Mouse (Mus musculus) limb, embryonic 12.5 days (tissue): ENCODE measurements around the gene Hoxb6. TPM values are rescaled to one million over a fixed set of nuclear protein-coding genes. Genes with fewer than 3 reads are reported as not detected.

Source experiments
- ATAC-seq: fragments of 200-750 bp; cut with Nextera tagmentation; 2 replicates; pipeline ENCODE4 v1.8.0; 2017; ENCODE audit warnings: low read depth, moderate TSS enrichment; ENCODE audit not compliant: insufficient number of reproducible peaks, insufficient read depth, low FRiP score, low TSS enrichment
- H3K27ac ChIP-seq: fragments of 300-500 bp; sonication (generic); 2 replicates; pipeline ENCODE4 v1.5.1; 2016; ENCODE audit warnings: mild to moderate bottlenecking, moderate library complexity
- H3K27me3 ChIP-seq: fragments of 300-500 bp; sonication (generic); 2 replicates; pipeline ENCODE4 v1.6.1; 2016; ENCODE audit warnings: mild to moderate bottlenecking, moderate library complexity
- H3K36me3 ChIP-seq: fragments of 300-500 bp; sonication (generic); 2 replicates; pipeline ENCODE4 v1.6.1; 2016; ENCODE audit warnings: mild to moderate bottlenecking, moderate library complexity
- H3K4me1 ChIP-seq: fragments of 300-500 bp; sonication (generic); replicated peaks from 2 replicates; pipeline ENCODE4 v1.6.1; 2016
- H3K4me2 ChIP-seq: fragments of 300-500 bp; sonication (generic); 2 replicates; pipeline ENCODE4 v1.6.1; 2016; ENCODE audit warnings: mild to moderate bottlenecking, moderate library complexity
- H3K4me3 ChIP-seq: fragments of 300-500 bp; sonication (generic); replicated peaks from 2 replicates; pipeline ENCODE4 v1.5.1; 2016; ENCODE audit warnings: mild to moderate bottlenecking
- H3K9ac ChIP-seq: fragments of 300-500 bp; sonication (generic); replicated peaks from 2 replicates; pipeline ENCODE4 v1.6.1; 2016; ENCODE audit warnings: mild to moderate bottlenecking, moderate library complexity
- H3K9me3 ChIP-seq: fragments of 300-500 bp; sonication (generic); 2 replicates; pipeline ENCODE4 v1.6.1; 2016; ENCODE audit warnings: mild to moderate bottlenecking, moderate library complexity
- WGBS: fragments of 180-500 bp; shearing (Covaris S2); methylation state at CpG from one replicate; pipeline ENCODE4 v1.1.7; 2016; 5-methylcytosine and 5-hydroxymethylcytosine counted together
- polyA plus RNA-seq: library from polyadenylated mRNA; unstranded; fragments of >200 nt; fragmentation: Nextera tagmentation; extraction: Ambion mirVana; gene quantifications from 2 replicates; pipeline ENCODE4 v1.2.1, GENCODE M21; 2016

The Hoxb6 gene
- polyA plus RNA-seq, 1 experiment from 2014 or later: 1.0 TPM

DNA sequence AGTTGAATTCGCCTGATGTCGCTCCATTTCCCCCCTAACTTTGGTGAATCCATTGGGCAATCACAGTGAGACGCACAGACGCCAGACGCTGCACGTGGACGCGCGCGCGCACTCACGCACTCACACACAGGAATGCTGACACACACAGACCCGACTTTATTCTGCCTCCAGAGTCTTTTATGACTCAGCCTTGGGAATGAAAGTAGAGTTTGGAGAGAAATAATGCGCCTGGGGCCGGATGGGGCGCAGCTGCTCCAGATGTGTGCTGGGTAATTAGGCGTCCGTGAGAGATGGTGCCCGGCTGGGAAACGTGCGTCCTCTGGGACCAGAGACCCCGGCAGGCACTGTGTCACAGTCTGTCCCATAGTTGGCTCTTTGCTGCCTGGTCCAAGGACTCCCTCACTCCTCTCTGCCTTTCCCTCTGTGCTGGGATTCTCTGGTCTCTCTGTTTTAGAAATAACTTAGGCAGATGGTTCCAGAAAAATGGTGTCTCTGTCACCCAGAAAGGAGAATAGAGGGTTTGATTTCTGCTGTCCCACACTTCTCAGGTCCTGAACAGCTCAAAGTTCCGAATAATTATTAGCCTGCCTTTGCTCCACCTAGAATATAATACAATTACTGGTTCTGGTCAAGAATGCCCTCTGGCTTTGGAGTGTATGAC lies 31.8 kb upstream of the Hoxb6 start:
- H3K4me3 ChIP-seq: no peak overlapping the region
- H3K27me3 ChIP-seq: peaks cover 100% of the 10 kb centered on the region
- peaks cover 24% of the 10 kb centered on the region for H3K4me1 ChIP-seq
- H3K27ac ChIP-seq: no peak overlapping the region
- ATAC-seq: no peak
- no peaks in the 10 kb centered on the region for H3K36me3 ChIP-seq
- WGBS: 2% methylated on average over 23 of the region's 23 CpGs
- H3K9me3 ChIP-seq: no peaks in the 10 kb centered on the region
- H3K4me2 ChIP-seq: peak overlapping the region; percentile 26
- no peak overlapping the region for H3K9ac ChIP-seq

DNA sequence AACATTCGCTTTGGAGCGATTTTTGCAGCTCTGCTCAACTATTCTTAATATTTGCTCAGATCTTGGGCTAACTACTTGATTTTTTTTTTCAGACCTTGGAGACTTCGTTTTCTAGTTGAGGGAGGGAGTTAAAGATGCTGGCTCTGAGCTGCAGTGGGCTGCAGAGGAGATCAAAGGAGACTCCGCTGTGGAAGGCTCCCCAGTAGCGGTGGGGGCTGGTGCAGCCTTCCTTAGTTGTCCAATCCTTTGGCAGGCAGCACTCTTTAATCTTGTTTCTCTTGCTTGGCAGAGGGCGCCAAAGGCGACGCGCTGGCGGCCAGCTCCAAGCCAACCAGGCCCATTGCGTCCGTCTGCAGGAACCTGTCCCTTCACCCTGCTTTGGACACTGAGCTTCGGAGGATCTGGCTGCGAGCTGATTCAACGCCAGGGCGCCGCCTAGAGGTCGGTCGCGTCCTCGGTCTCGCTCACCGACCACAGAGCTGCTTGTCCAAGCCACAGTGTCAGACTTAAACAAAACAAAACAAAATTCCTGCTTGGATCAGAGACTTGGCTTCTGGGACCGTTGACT lies 30.9 kb upstream of the Hoxb6 start:
- Histone ChIP-seq H3K27me3 (peaks cover 100% of the 10 kb centered on the region), H3K4me1 (peaks cover 28% of the 10 kb centered on the region), H3K4me3 (no peak overlapping the region), H3K4me2 (peak overlapping the region; percentile 21; the same call in 1 of the 2 replicates), H3K36me3 (no peaks in the 10 kb centered on the region), H3K27ac (no peak overlapping the region), H3K9me3 (no peaks in the 10 kb centered on the region), H3K9ac (no peak overlapping the region)
- no peak for ATAC-seq
- WGBS: 2% methylated on average over 24 of the region's 24 CpGs

DNA sequence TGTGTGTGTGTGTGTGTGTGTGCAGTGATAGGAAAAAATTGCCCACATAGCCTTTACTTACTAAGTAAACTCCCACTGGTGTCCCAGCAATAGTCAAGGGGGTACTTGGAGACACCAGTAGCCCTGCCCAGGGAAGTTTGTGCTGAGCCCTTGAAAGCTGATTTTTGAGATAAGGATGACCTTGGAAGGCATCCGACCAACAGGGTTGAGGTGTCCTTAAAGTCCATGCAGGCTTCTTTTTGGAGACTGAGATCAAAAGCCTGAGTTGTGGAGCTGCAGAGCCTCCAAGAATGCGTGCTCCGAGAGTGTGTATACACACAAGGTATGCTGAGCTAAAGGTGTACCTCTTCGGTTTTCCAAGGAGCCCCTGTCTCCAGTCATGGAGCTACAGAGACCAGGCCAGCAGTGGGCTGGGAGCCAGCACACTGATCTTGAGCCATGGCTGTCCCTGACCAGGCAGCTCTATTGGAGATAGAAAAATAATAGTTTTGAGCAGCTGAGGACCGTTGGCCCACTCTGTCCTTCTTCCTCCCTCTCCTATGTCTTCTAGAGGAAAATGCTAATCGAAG lies 29.9 kb upstream of the Hoxb6 start:
- Histone ChIP-seq H3K9me3 (no peaks in the 10 kb centered on the region), H3K27ac (no peak overlapping the region), H3K27me3 (peaks cover 100% of the 10 kb centered on the region), H3K36me3 (no peaks in the 10 kb centered on the region), H3K9ac (no peak overlapping the region), H3K4me3 (no peak overlapping the region), H3K4me1 (peaks cover 28% of the 10 kb centered on the region), H3K4me2 (no peak overlapping the region)
- no peak for ATAC-seq
- WGBS: 20% methylated on average over 6 of the region's 6 CpGs

DNA sequence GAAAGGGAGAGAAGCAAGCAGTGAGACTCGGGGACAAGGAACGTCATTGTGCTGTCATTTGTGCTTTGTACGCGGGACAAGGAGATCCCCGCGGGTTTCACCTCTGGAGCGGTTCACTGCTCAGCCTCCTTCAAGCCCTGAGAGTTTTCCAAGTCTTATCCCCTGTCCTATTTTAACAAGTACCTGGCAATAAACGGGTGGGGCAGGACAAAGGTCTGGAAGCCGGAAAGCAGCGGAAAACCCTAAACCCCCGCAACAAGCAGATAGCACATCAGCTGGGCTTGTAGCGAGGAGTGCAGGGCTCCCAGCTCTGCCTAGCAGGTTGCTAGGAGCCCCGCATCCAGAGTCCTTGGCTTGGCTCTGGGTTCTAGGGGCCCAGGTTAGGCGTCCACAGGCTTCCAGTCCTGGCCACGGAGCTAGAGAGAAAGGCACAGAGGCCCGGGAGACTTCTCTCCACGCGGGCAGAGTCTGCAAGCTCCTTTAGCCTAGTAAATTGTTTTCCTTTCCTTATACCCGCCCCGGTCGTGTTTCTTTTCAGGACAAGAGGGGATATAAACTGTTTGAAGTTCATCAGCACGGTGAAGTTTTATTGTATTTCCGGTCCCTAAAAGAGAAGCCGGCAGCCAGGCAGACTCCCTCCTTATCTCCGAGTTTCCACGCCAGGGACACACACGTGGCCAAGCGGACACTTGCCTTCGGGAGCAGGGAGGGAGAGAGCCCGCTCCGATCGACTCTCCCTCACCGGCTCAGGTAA lies 28.5 kb upstream of the Hoxb6 start:
- WGBS: 7% methylated on average over 33 of the region's 33 CpGs
- Histone ChIP-seq H3K9ac (no peak overlapping the region), H3K4me3 (no peak overlapping the region), H3K4me2 (no peak overlapping the region), H3K36me3 (no peaks in the 10 kb centered on the region), H3K27me3 (peaks cover 97% of the 10 kb centered on the region), H3K9me3 (no peaks in the 10 kb centered on the region), H3K4me1 (peaks cover 27% of the 10 kb centered on the region), H3K27ac (no peak overlapping the region)
- ATAC-seq: no peak

DNA sequence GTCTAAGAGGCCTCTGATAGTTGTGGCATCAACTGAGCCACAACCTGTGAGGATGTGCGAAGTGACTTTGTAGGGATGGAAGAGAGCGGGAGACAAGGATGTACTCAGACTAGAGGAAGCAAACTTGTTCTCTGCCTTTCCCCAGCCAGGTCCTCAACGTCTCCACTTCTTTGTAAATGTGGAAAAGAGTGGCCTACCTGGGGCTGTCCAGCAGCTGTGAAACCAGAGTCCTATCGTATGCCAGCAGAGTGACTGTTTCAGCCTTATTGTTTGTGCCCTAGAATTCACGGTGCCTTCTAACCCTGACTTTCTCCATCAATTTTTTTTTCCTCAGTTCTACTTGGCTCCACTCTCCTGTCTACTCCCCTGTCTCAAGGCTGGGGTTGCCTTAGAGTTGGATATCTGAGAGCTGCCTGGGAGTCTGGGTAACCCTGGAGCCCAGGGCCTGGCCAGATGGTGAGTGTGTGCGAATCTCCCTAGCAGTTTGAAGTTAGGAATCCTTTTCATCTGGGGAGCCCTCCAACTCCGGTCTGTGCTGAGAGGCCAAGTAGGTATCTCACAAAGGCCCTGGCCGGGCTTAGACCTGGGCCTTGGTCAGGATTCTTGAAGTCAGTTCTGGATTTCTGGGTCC lies 27.8 kb upstream of the Hoxb6 start:
- Histone ChIP-seq H3K4me2 (no peak overlapping the region), H3K4me1 (peaks cover 22% of the 10 kb centered on the region), H3K4me3 (no peak overlapping the region), H3K36me3 (no peaks in the 10 kb centered on the region), H3K9ac (no peak overlapping the region), H3K27ac (no peak overlapping the region), H3K9me3 (no peaks in the 10 kb centered on the region), H3K27me3 (peaks cover 97% of the 10 kb centered on the region)
- 21% methylated on average over 8 of the region's 8 CpGs for WGBS
- no peak for ATAC-seq

DNA sequence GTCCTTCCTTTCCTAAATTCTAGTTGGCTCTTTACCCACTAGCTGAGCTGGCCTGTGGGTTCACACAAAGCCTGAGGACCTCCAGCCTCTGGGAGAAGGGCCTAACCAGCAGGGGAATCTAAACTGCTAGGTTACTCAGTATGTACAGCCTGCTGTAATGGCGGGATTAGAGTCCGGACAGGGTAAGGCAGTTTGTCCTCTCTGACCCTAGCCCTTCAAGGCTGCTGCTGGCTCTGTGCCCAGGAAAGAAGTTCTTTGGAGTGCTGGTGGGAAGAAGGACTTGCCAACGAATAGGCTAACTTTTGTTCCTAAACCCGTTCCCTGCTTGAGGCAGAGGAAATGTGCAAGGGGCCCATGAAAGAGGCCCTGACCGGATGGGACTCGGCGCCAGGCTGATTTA lies 26.3 kb upstream of the Hoxb6 start:
- Histone ChIP-seq H3K4me1 (peaks cover 20% of the 10 kb centered on the region; the same call in 1 of the 2 replicates), H3K9ac (no peak overlapping the region), H3K36me3 (no peaks in the 10 kb centered on the region), H3K4me3 (no peak overlapping the region), H3K27me3 (peaks cover 97% of the 10 kb centered on the region), H3K9me3 (no peaks in the 10 kb centered on the region), H3K27ac (no peak overlapping the region), H3K4me2 (no peak overlapping the region)
- 6% methylated on average over 7 of the region's 7 CpGs for WGBS
- ATAC-seq: no peak

DNA sequence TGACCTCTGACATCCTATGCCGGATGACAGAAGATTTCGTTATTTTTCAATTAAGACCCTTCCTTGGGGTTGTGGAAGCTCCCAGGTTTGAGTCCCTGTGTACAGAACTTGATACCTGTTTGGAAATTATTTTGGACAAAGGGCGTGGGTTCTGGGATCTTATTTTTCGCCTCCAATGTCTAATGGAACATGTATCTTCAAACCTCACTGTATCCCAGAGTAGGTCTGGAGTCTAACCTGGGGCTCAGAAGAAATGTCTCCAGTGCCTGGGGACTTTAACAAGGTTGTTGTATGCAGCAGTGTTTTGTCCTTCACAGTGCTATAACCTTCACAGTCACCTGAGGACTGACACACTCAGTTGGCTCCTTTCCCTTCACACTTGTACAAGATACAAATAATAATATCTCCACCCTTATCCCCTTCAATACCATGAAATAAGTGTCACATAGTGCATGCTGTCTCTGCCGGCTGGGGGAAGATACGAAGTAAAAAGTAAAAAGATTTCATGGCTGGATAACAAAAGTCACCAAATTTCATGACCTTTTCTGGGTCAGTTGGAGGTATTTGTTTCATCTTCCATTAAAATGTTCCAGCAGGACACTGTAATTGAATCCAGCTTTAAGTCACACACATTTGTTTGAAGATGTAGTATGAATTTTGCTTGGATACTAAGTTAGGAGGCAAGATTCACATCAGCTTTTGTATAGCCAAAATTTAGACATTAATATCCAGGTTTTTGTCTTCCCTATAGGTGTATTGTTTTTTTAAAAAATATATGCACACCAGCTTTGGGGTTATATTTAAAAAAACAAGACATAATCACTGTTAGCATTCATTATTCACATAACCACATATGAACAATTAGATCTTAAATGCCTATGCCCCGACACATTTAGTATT lies 25.0 kb upstream of the Hoxb6 start:
- H3K27me3 ChIP-seq: peaks cover 97% of the 10 kb centered on the region
- no peaks in the 10 kb centered on the region for H3K36me3 ChIP-seq
- no peak overlapping the region for H3K9ac ChIP-seq
- H3K4me3 ChIP-seq: no peak overlapping the region
- WGBS: 28% methylated on average over 7 of the region's 7 CpGs
- H3K27ac ChIP-seq: no peak overlapping the region
- no peak overlapping the region for H3K4me2 ChIP-seq
- peaks cover 26% of the 10 kb centered on the region for H3K4me1 ChIP-seq
- no peaks in the 10 kb centered on the region for H3K9me3 ChIP-seq
- ATAC-seq: no peak

DNA sequence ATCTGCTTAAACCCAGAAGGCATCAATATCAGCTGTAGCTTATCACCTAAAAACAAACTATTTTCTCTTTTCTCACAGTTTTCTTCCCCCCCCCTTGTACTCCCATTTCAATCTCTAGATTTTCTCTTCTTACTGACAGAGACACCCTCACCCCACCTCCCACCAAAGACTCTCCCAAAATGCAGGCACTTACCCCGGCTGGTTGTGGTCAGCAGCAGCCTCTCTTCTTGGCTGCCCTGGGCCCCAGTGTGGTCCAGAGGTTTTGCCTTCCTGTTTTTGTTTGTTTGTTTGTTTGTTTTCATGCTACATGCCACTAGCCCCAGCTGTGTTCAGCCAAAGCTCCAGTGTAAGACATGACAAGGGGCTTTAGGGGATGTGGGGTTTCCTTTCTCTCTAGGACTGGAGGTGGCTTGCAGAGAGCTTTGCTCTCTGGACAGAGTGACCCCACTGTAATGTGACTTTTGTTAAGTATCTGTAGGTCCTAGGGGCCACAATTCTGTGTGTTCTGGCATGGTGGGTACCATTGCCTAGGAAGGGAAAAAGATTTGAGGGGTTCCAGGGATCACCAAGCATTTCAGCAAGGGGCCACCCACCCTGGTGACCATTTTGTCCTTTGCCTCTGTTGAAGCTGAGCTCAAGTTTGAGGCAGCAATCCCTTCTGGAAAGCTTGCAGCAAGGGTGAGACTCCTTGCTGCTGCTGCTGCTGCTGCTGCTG lies 24.1 kb upstream of the Hoxb6 start:
- peaks cover 97% of the 10 kb centered on the region for H3K27me3 ChIP-seq
- H3K4me1 ChIP-seq: peaks cover 28% of the 10 kb centered on the region
- no peaks in the 10 kb centered on the region for H3K9me3 ChIP-seq
- no peak overlapping the region for H3K4me3 ChIP-seq
- H3K4me2 ChIP-seq: no peak overlapping the region
- H3K36me3 ChIP-seq: no peaks in the 10 kb centered on the region
- H3K27ac ChIP-seq: no peak overlapping the region
- no peak overlapping the region for H3K9ac ChIP-seq
- ATAC-seq: no peak
- WGBS: 23% methylated on average over 1 of the region's 1 CpGs

DNA sequence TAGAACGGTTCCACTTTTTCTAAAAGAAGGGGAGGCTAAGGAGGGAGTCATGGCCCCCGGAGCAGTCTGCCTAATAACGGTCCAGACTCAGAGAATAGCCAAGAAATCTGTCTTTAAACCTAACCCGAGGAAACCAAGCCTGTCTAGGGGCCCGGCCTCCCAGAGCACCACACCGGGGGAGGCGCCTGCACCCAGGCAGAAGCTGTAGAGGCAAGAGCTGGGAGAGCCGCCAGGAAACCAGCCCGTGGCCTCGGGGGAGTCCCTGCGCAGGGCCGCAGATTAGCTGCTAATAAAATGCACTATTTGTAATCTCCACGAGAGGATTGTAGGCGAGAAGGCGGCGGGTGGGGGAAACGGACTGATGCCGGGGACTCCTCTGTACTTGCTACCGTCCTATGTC lies 22.4 kb upstream of the Hoxb6 start:
- peaks cover 25% of the 10 kb centered on the region for H3K4me1 ChIP-seq
- ATAC-seq: no peak
- no peak overlapping the region for H3K4me3 ChIP-seq

DNA sequence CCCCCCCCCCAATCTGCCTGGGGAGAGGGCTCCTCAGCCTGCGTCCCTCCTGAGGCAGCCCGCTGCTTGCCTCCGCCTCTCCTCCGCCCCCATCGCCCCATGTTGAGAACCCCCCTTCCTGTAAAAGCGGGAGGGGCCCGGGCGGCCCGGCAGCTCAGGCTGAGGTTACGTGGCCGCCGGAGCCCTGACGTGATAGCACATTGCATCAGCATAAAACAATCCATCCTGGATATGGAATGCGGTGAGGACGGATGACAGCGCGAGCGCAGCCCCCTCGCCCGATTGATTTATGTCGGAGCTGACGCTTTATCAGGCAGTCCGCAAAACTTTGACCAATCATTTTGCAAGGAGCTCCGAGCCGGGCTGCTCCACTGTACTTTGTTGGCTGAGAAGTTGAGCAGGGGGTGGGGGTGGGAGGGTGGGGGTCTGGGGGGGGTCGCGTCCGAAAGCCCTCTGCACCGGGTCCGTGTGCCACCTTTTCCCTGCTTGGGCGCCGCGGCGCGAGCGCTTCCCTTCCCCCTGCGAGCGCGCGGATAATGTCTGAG lies 21.2 kb upstream of the Hoxb6 start, which contains the start of gene Hoxb9:
TSS of gene Hoxb9 (plus strand) at position 462 of the 545 bp plus-strand sequence.
- H3K9ac ChIP-seq: no peak within 1 kb of the TSS; the same call in 1 of the 2 replicates
- H3K27ac ChIP-seq: no peak within 1 kb of the TSS
- H3K36me3 ChIP-seq: no peaks in the 10 kb centered on the region
- ATAC-seq: no peak
- peak within 1 kb of the TSS; percentile 32 for H3K4me3 ChIP-seq
- peaks cover 21% of the 10 kb centered on the region for H3K4me1 ChIP-seq
- no peaks in the 10 kb centered on the region for H3K9me3 ChIP-seq
- H3K27me3 ChIP-seq: peaks cover 97% of the 10 kb centered on the region
- H3K4me2 ChIP-seq: peak within 1 kb of the TSS; percentile 46
- under 1% methylated on average over 40 of the region's 40 CpGs for WGBS

More for the DNA sequence above, 22.4 kb upstream of the Hoxb6 start:
- Histone ChIP-seq H3K9ac (no peak overlapping the region; the same call in 1 of the 2 replicates), H3K9me3 (no peaks in the 10 kb centered on the region), H3K4me2 (no peak overlapping the region; the same call in 1 of the 2 replicates), H3K36me3 (no peaks in the 10 kb centered on the region), H3K27ac (no peak overlapping the region), H3K27me3 (peaks cover 97% of the 10 kb centered on the region)
- 1% methylated on average over 19 of the region's 19 CpGs for WGBS
